Mouse (Mus musculus) neural tube, postnatal 0 days (tissue): ENCODE data around the gene Sec61b. TPM values are rescaled to one million over a fixed set of nuclear protein-coding genes. Genes with fewer than 3 reads are reported as not detected.

Experiments used
- polyA plus RNA-seq: library from polyadenylated mRNA; unstranded; fragments of >200 nt; fragmentation: Nextera tagmentation; extraction: Ambion mirVana; gene quantifications from 2 replicates; pipeline ENCODE4 v1.2.1, GENCODE M21; 2015

Gene Sec61b
- polyA plus RNA-seq: 248 and 258 TPM in 2 replicates

GRCm38 (mm10) chr4:47473968-47474729 lies at the start of gene Sec61b, which contains the start of gene Alg2:
Sec61b (plus strand) TSS chr4:47474658.
Alg2 (minus strand) TSS chr4:47474333.

Other genes with a start within 250 kb of the Sec61b start
- gene Tgfbr1, start 121.4 kb upstream of the Sec61b start, polyA plus RNA-seq: 9.8 and 10.1 TPM in 2 replicates
- 268 and 286 TPM in 2 replicates for gene Alg2, start 325 bp upstream of the Sec61b start, polyA plus RNA-seq